Mouse (Mus musculus): Measurements from ENCODE around the gene Fer1l4. TPM values are rescaled to one million over a fixed set of nuclear protein-coding genes. Genes with fewer than 3 reads are reported as not detected.

The Fer1l4 gene
- not detected in 2 replicates for polyA plus RNA-seq (2014; fragmentation: Nextera tagmentation; extraction: Ambion mirVana)

DNA sequence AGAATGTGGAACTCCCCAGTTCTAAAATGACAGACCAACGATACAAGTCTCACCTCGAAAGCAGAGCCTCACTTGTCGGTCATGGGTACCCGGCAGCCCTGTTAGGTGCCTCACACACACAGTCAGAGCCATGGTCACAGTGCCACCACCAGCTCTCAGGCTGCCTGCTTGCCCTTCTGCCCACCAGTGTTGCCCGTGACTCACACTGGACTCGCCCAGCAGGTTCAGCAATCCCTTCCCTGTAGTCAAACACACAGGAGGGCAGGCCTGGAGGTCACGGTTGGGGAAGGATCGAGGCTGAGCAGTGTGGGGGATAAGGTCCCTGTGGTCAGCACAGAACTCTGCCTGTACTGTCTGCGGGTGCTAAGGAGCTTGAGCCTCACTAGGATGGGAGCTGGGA lies at the start of gene Fer1l4:
Fer1l4 (minus strand) TSS at position 132 of the 400 bp plus-strand sequence.
- H3K9me3 ChIP-seq (ENCODE audit: control insufficient read depth, low read length), result no peaks in the 10 kb centered on the region
- H3K27me3 ChIP-seq (ENCODE audit: control insufficient read depth, insufficient read depth, low read length), result no peaks in the 10 kb centered on the region
- H3K4me3 ChIP-seq (ENCODE audit: low read depth, low read length), result no peak within 1 kb of the TSS
- H3K36me3 ChIP-seq (ENCODE audit: control insufficient read depth, insufficient read depth, low read length), result no peaks in the 10 kb centered on the region
- H3K9ac ChIP-seq (ENCODE audit: low read length), result no peak within 1 kb of the TSS
- H3K4me2 ChIP-seq (ENCODE audit: low read depth, low read length, severe bottlenecking), result no peak within 1 kb of the TSS
- DNase-seq (ENCODE audit: low spot score) (no peak), ATAC-seq (replicated peaks; ENCODE audit: low FRiP score) (no peak)
- no peak within 1 kb of the TSS for H3K27ac ChIP-seq (ENCODE audit: low read depth, low read length)
- WGBS, result 82% methylated on average over 9 of the region's 9 CpGs
- no peaks in the 10 kb centered on the region for H3K4me1 ChIP-seq (replicated peaks; ENCODE audit: control insufficient read depth, insufficient read depth, low read length)

DNA sequence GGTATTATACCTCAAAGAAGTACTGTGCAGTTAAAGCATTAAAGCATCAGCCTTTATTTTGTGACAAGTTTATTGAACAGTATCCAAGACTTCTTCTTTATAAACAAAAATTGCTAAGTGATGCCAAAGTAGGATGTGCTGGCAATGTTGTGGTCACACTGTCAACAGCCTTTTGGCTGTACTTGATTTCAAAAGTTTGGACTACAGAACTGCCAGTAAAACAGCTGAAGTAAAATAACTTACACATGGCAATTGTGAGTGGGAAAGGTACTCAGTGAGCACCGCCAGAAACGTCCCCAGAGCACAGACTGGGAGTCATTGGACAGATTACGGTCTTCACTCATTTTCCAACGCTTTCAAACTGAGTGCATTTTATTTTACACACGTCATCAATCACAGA lies 39.2 kb upstream of the Fer1l4 start:
- Histone ChIP-seq H3K4me1 (replicated peaks; ENCODE audit: control insufficient read depth, insufficient read depth, low read length) (peaks cover 12% of the 10 kb centered on the region; the same call in 1 of the 2 replicates), H3K9me3 (ENCODE audit: control insufficient read depth, low read length) (no peaks in the 10 kb centered on the region), H3K4me2 (ENCODE audit: low read depth, low read length, severe bottlenecking) (no peak overlapping the region), H3K9ac (ENCODE audit: low read length) (no peak overlapping the region), H3K36me3 (ENCODE audit: control insufficient read depth, insufficient read depth, low read length) (peaks cover 5% of the 10 kb centered on the region; the same call in 1 of the 2 replicates), H3K4me3 (ENCODE audit: low read depth, low read length) (no peak overlapping the region), H3K27ac (ENCODE audit: low read depth, low read length) (no peak overlapping the region), H3K27me3 (ENCODE audit: control insufficient read depth, insufficient read depth, low read length) (no peaks in the 10 kb centered on the region)
- ATAC-seq (replicated peaks; ENCODE audit: low FRiP score) (no peak), DNase-seq (ENCODE audit: low spot score) (no peak)
- 92% methylated on average over 5 of the region's 5 CpGs for WGBS

DNA sequence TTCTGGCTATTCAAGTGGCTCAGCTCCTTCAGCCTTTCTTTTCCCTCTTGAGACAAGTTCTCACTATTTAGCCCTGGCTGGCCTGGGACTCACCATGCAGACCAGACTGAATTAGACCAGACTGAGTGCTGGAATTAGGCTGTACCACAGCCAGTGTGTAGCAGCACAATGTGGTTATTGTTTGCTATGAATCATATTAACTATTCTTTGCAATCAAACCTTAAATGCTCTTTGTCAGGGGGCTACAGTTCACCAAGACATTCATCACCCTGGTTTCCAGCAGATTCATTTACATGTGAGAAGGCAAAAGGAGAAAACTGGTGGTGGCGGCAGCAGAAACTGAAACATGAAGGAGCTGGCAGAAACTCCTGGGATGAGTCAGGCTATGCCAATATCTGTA lies 37.1 kb upstream of the Fer1l4 start:
- ATAC-seq (replicated peaks; ENCODE audit: low FRiP score) (peak; percentile 55), DNase-seq (ENCODE audit: low spot score) (no peak)
- Histone ChIP-seq H3K4me2 (ENCODE audit: low read depth, low read length, severe bottlenecking) (no peak overlapping the region), H3K4me3 (ENCODE audit: low read depth, low read length) (no peak overlapping the region), H3K9me3 (ENCODE audit: control insufficient read depth, low read length) (no peaks in the 10 kb centered on the region), H3K9ac (ENCODE audit: low read length) (no peak overlapping the region), H3K4me1 (replicated peaks; ENCODE audit: control insufficient read depth, insufficient read depth, low read length) (peaks cover 12% of the 10 kb centered on the region; the same call in 1 of the 2 replicates), H3K36me3 (ENCODE audit: control insufficient read depth, insufficient read depth, low read length) (no peaks in the 10 kb centered on the region; the same call in 1 of the 2 replicates), H3K27ac (ENCODE audit: low read depth, low read length) (no peak overlapping the region), H3K27me3 (ENCODE audit: control insufficient read depth, insufficient read depth, low read length) (no peaks in the 10 kb centered on the region)
- 47% methylated on average over 1 of the region's 1 CpGs for WGBS

DNA sequence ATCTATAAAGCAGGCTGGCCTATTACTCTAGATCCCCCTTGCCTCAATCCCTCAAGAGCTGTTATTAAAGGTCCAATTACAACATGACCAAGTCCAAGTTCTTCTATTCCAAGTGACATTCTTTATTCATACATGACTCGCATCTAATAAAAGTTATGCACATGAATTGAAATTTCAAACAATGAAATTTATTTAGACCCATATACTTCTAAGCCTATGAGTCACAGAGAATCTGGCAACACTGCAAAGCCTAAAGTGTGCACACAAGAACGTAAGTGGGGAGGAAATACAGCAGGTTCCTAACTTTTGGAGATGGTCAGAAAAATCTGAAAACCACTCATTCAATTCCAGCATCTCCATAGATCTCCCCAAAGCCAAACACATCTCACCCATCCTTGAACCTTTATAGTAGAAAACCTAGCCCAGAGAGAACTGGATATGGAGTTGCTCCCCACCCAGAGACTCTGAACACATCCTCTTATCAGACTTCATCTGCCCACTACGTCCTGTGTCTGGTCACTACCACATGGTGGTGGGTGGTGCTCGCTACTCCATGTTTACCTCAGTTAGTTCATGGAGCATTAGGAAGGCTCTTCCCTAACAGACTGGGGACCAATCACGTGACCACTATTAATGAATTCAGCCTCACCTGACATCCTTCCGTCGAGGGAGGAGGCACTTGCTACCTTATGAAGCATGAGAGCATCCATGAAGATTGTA lies 34.8 kb upstream of the Fer1l4 start:
- ATAC-seq (replicated peaks; ENCODE audit: low FRiP score), result no peak
- 90% methylated on average over 7 of the region's 7 CpGs for WGBS

GRCm38 (mm10) chr2:156084541-156084940 lies 31.8 kb upstream of the Fer1l4 start:
- H3K4me3 ChIP-seq (ENCODE audit: low read depth, low read length), result no peak overlapping the region
- WGBS, result 92% methylated on average over 3 of the region's 3 CpGs
- H3K9me3 ChIP-seq (ENCODE audit: control insufficient read depth, low read length), result no peaks in the 10 kb centered on the region
- H3K9ac ChIP-seq (ENCODE audit: low read length), result no peak overlapping the region
- DNase-seq (ENCODE audit: low spot score) (no peak), ATAC-seq (replicated peaks; ENCODE audit: low FRiP score) (no peak)
- no peak overlapping the region for H3K4me2 ChIP-seq (ENCODE audit: low read depth, low read length, severe bottlenecking)
- H3K27me3 ChIP-seq (ENCODE audit: control insufficient read depth, insufficient read depth, low read length), result no peaks in the 10 kb centered on the region
- H3K36me3 ChIP-seq (ENCODE audit: control insufficient read depth, insufficient read depth, low read length), result no peaks in the 10 kb centered on the region
- H3K4me1 ChIP-seq (replicated peaks; ENCODE audit: control insufficient read depth, insufficient read depth, low read length), result no peaks in the 10 kb centered on the region
- H3K27ac ChIP-seq (ENCODE audit: low read depth, low read length), result no peak overlapping the region

More for the DNA sequence above, 34.8 kb upstream of the Fer1l4 start:
- Histone ChIP-seq H3K4me2 (ENCODE audit: low read depth, low read length, severe bottlenecking) (no peak overlapping the region), H3K4me1 (replicated peaks; ENCODE audit: control insufficient read depth, insufficient read depth, low read length) (peaks cover 12% of the 10 kb centered on the region; the same call in 1 of the 2 replicates), H3K9me3 (ENCODE audit: control insufficient read depth, low read length) (no peaks in the 10 kb centered on the region), H3K4me3 (ENCODE audit: low read depth, low read length) (no peak overlapping the region), H3K27me3 (ENCODE audit: control insufficient read depth, insufficient read depth, low read length) (no peaks in the 10 kb centered on the region), H3K27ac (ENCODE audit: low read depth, low read length) (no peak overlapping the region), H3K36me3 (ENCODE audit: control insufficient read depth, insufficient read depth, low read length) (no peaks in the 10 kb centered on the region; the same call in 1 of the 2 replicates), H3K9ac (ENCODE audit: low read length) (no peak overlapping the region)
- DNase-seq (ENCODE audit: low spot score), result no peak

DNA sequence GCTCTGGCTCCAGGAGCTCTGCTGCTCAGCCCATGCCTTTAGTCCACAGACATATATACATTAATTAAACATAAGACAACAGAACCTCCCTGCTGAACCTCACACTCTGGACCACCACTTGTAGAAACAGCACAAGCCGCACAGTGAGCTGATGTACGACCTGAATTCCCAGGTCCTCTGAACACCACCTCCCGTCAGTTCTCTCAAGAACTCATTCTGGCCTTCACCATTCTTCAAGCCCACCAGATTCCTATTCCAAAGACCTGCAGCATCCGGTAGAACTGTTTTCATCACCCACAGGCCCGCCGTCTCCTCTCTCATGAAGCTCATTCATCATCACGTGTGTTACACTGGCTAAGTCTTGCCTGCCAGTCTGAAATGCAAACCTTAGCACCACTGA lies 27.6 kb upstream of the Fer1l4 start:
- ATAC-seq (replicated peaks; ENCODE audit: low FRiP score) (no peak), DNase-seq (ENCODE audit: low spot score) (no peak)
- Histone ChIP-seq H3K36me3 (ENCODE audit: control insufficient read depth, insufficient read depth, low read length) (peaks cover 28% of the 10 kb centered on the region; the same call in 1 of the 2 replicates), H3K9me3 (ENCODE audit: control insufficient read depth, low read length) (no peaks in the 10 kb centered on the region), H3K9ac (ENCODE audit: low read length) (no peak overlapping the region), H3K27me3 (ENCODE audit: control insufficient read depth, insufficient read depth, low read length) (no peaks in the 10 kb centered on the region), H3K4me1 (replicated peaks; ENCODE audit: control insufficient read depth, insufficient read depth, low read length) (no peaks in the 10 kb centered on the region), H3K4me3 (ENCODE audit: low read depth, low read length) (no peak overlapping the region), H3K4me2 (ENCODE audit: low read depth, low read length, severe bottlenecking) (no peak overlapping the region), H3K27ac (ENCODE audit: low read depth, low read length) (no peak overlapping the region)
- 95% methylated on average over 7 of the region's 7 CpGs for WGBS

- H3K9ac ChIP-seq (ENCODE audit: low read length), result no peak overlapping the region
- H3K4me2 ChIP-seq (ENCODE audit: low read depth, low read length, severe bottlenecking), result no peak overlapping the region
- DNase-seq (ENCODE audit: low spot score), result no peak
- peaks cover 28% of the 10 kb centered on the region; the same call in 1 of the 2 replicates for H3K36me3 ChIP-seq (ENCODE audit: control insufficient read depth, insufficient read depth, low read length)
- H3K4me1 ChIP-seq (replicated peaks; ENCODE audit: control insufficient read depth, insufficient read depth, low read length), result no peaks in the 10 kb centered on the region
- 54% methylated on average over 4 of the region's 4 CpGs for WGBS
- ATAC-seq (replicated peaks; ENCODE audit: low FRiP score), result no peak
- no peaks in the 10 kb centered on the region for H3K27me3 ChIP-seq (ENCODE audit: control insufficient read depth, insufficient read depth, low read length)
- H3K27ac ChIP-seq (ENCODE audit: low read depth, low read length), result no peak overlapping the region
- no peak overlapping the region for H3K4me3 ChIP-seq (ENCODE audit: low read depth, low read length)
- H3K9me3 ChIP-seq (ENCODE audit: control insufficient read depth, low read length), result no peaks in the 10 kb centered on the region
Observed at GRCm38 (mm10) chr2:156079674-156080073, 26.9 kb upstream of the Fer1l4 start.

GRCm38 (mm10) chr2:156079183-156079560 lies 26.4 kb upstream of the Fer1l4 start:
- no peak overlapping the region for H3K27ac ChIP-seq (ENCODE audit: low read depth, low read length)
- no peak overlapping the region for H3K4me3 ChIP-seq (ENCODE audit: low read depth, low read length)
- WGBS, result 93% methylated on average over 8 of the region's 8 CpGs
- H3K9me3 ChIP-seq (ENCODE audit: control insufficient read depth, low read length), result no peaks in the 10 kb centered on the region
- H3K4me1 ChIP-seq (replicated peaks; ENCODE audit: control insufficient read depth, insufficient read depth, low read length), result no peaks in the 10 kb centered on the region
- H3K9ac ChIP-seq (ENCODE audit: low read length), result no peak overlapping the region
- ATAC-seq (replicated peaks; ENCODE audit: low FRiP score) (no peak), DNase-seq (ENCODE audit: low spot score) (no peak)
- peaks cover 28% of the 10 kb centered on the region for H3K36me3 ChIP-seq (ENCODE audit: control insufficient read depth, insufficient read depth, low read length)
- H3K27me3 ChIP-seq (ENCODE audit: control insufficient read depth, insufficient read depth, low read length), result no peaks in the 10 kb centered on the region
- H3K4me2 ChIP-seq (ENCODE audit: low read depth, low read length, severe bottlenecking), result no peak overlapping the region

Measured in forebrain, embryonic 11.5 days (tissue).